Mouse (Mus musculus) E14TG2a.4 (cell line): ENCODE measurements around the gene Sh3bgrl3.

ENCODE experiments used
- CTCF ChIP-seq: conservative IDR thresholded peaks from 2 replicates; pipeline ENCODE4 v1.5.1; 2014; ENCODE audit warnings: low read length
- NANOG ChIP-seq: IDR thresholded peaks from 2 replicates; pipeline ENCODE4 v1.6.1; 2014; ENCODE audit warnings: borderline replicate concordance, low read length, mixed read lengths

GRCm38 (mm10) chr4:134097015-134097608 is 31.5 kb downstream of the Sh3bgrl3 start:
- TF ChIP-seq CTCF, result no peak
- no peak for TF ChIP-seq NANOG
